Mouse (Mus musculus) megakaryocyte, embryonic 14.5 days (primary cell): ENCODE results near the gene Myadm. TPM values are rescaled to one million over a fixed set of nuclear protein-coding genes. Genes with fewer than 3 reads are reported as not detected.
A peak's percentile ranks its signal among the peaks of the same experiment; 100 is the strongest.

Experiments
- H3K27me3 ChIP-seq: replicated peaks from 2 replicates; pipeline ENCODE3; 2012; ENCODE audit warnings: inconsistent platforms
- H3K36me3 ChIP-seq: replicated peaks from 2 replicates; pipeline ENCODE3; 2012; ENCODE audit warnings: low read length, inconsistent platforms, mixed read lengths
- H3K4me1 ChIP-seq: 2 replicates; pipeline ENCODE4 v1.6.1; 2012; ENCODE audit warnings: inconsistent platforms
- H3K4me3 ChIP-seq: replicated peaks from 2 replicates; pipeline ENCODE3; 2012; ENCODE audit warnings: moderate library complexity, mild to moderate bottlenecking, inconsistent platforms
- H3K9me3 ChIP-seq: 2 replicates; pipeline ENCODE4 v1.6.1; 2012; ENCODE audit warnings: inconsistent platforms
- FLI1 ChIP-seq: IDR thresholded peaks from 2 replicates; pipeline ENCODE4 v1.6.1; 2012; ENCODE audit warnings: low read length, inconsistent platforms, mixed read lengths
- GATA1 ChIP-seq: IDR thresholded peaks from 3 replicates; pipeline ENCODE4 v1.6.1; 2012; ENCODE audit warnings: mixed read lengths, low read length, inconsistent platforms, borderline replicate concordance
- polyA plus RNA-seq: library from polyadenylated mRNA; stranded (reverse); fragments of >175 nt; gene quantifications from 2 replicates; pipeline ENCODE4 v1.2.3, GENCODE M21; 2012; ENCODE audit warnings: low replicate concordance; ENCODE audit not compliant: insufficient read depth

Gene Myadm
- polyA plus RNA-seq, 1 experiment, result 8.9 TPM

DNA sequence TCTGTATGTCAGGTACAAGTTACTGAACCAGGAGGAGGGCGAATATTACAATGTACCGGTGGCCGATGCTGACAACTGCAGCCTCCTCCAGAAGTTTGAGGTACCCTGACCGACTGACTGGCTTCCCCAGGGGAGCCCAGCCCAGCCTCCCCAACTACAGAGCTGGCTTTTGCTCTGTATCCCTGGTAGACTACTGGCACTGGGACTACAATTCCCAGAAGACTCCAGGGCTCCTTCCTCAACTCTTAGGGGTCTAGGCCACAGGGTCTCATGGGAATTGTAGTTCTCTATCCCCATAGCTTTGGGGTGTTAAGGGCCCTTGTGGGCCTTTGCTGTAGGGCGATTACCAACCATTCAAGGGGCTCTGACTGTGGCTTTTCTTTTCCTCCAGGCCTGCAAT lies 25.2 kb downstream of the Myadm start:
- Histone ChIP-seq H3K4me1 (no peaks in the 10 kb centered on the region), H3K36me3 (no peaks in the 10 kb centered on the region), H3K4me3 (no peak overlapping the region), H3K9me3 (peaks cover 17% of the 10 kb centered on the region), H3K27me3 (peaks cover 27% of the 10 kb centered on the region)
- TF ChIP-seq GATA1 (no peak), FLI1 (no peak)

DNA sequence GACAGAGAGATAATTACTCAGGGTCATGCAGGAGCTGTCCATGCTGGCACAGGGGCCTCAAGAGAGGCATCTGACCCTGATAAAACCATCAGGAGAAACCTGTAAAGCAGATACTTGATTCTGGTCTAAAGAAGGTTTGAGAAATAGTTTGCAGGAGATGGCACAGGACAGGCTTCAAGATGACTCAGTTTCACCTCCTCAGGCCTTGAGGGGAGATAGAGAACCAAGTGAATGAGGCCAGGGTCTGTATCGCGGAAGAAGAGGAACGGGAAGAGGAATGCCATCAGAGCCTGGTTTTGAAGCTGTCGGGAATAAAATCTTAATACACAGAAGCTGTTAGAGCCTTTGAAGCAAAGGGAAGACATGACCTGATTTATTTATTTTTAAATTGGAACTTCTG lies 28.8 kb downstream of the Myadm start:
- Histone ChIP-seq H3K9me3 (no peaks in the 10 kb centered on the region), H3K4me1 (no peaks in the 10 kb centered on the region), H3K4me3 (no peak overlapping the region), H3K27me3 (peaks cover 25% of the 10 kb centered on the region), H3K36me3 (no peaks in the 10 kb centered on the region)
- TF ChIP-seq GATA1 (no peak), FLI1 (no peak)

GRCm38 (mm10) chr7:3320856-3321255 lies 32.0 kb downstream of the Myadm start:
- H3K27me3 ChIP-seq, result peaks cover 12% of the 10 kb centered on the region
- no peak overlapping the region for H3K4me3 ChIP-seq

GRCm38 (mm10) chr7:3323826-3324225 lies 34.9 kb downstream of the Myadm start:
- peaks cover 5% of the 10 kb centered on the region for H3K27me3 ChIP-seq
- no peak for TF ChIP-seq GATA1
- no peak for TF ChIP-seq FLI1
- no peaks in the 10 kb centered on the region for H3K36me3 ChIP-seq
- H3K9me3 ChIP-seq, result 0 out of 2 replicates have a peak, but pooled peaks cover 4% of the 10 kb centered on the region
- no peak overlapping the region for H3K4me3 ChIP-seq
- H3K4me1 ChIP-seq, result no peaks in the 10 kb centered on the region

More at GRCm38 (mm10) chr7:3320856-3321255, 32.0 kb downstream of the Myadm start:
- Histone ChIP-seq H3K36me3 (no peaks in the 10 kb centered on the region), H3K4me1 (no peaks in the 10 kb centered on the region), H3K9me3 (no peaks in the 10 kb centered on the region)
- TF ChIP-seq GATA1, result no peak
- TF ChIP-seq FLI1, result no peak

GRCm38 (mm10) chr7:3327961-3328360 lies 39.1 kb downstream of the Myadm start:
- H3K36me3 ChIP-seq, result no peaks in the 10 kb centered on the region
- H3K27me3 ChIP-seq, result peaks cover 35% of the 10 kb centered on the region
- no peak overlapping the region for H3K4me3 ChIP-seq

GRCm38 (mm10) chr7:3329776-3330546 lies 41.1 kb downstream of the Myadm start:
- Histone ChIP-seq H3K36me3 (no peaks in the 10 kb centered on the region), H3K4me3 (peak overlapping the region; percentile 62), H3K4me1 (peaks cover 8% of the 10 kb centered on the region; the same call in 1 of the 2 replicates), H3K9me3 (0 out of 2 replicates have a peak, but pooled peaks cover 4% of the 10 kb centered on the region), H3K27me3 (peaks cover 50% of the 10 kb centered on the region)
- TF ChIP-seq GATA1, result no peak
- TF ChIP-seq FLI1, result no peak

More at GRCm38 (mm10) chr7:3327961-3328360, 39.1 kb downstream of the Myadm start:
- H3K4me1 ChIP-seq, result peaks cover 5% of the 10 kb centered on the region; the same call in 1 of the 2 replicates
- H3K9me3 ChIP-seq, result 0 out of 2 replicates have a peak, but pooled peaks cover 4% of the 10 kb centered on the region
- TF ChIP-seq FLI1 (no peak), GATA1 (no peak)

DNA sequence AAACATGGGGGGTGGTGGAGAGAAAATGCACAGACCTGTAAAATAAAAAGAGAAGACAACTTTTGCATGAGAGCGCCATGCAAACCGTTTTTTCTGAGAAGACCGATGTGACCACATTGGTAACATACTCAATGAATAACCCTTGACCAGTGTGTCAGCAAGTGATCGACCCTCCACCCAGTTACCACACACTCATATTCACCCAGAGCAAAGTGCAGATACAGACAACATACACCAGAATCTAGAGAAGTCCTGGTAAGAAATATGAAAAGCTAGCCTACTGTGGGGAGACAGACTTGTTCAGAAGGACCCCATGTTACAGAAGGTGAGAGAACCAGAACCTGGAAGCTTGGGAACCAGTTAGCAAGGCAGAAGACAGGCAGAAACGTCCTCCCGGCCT lies 42.3 kb downstream of the Myadm start:
- Histone ChIP-seq H3K4me1 (peaks cover 8% of the 10 kb centered on the region; the same call in 1 of the 2 replicates), H3K9me3 (0 out of 2 replicates have a peak, but pooled peaks cover 4% of the 10 kb centered on the region), H3K27me3 (peaks cover 57% of the 10 kb centered on the region), H3K36me3 (no peaks in the 10 kb centered on the region), H3K4me3 (no peak overlapping the region)
- TF ChIP-seq GATA1 (no peak), FLI1 (no peak)

DNA sequence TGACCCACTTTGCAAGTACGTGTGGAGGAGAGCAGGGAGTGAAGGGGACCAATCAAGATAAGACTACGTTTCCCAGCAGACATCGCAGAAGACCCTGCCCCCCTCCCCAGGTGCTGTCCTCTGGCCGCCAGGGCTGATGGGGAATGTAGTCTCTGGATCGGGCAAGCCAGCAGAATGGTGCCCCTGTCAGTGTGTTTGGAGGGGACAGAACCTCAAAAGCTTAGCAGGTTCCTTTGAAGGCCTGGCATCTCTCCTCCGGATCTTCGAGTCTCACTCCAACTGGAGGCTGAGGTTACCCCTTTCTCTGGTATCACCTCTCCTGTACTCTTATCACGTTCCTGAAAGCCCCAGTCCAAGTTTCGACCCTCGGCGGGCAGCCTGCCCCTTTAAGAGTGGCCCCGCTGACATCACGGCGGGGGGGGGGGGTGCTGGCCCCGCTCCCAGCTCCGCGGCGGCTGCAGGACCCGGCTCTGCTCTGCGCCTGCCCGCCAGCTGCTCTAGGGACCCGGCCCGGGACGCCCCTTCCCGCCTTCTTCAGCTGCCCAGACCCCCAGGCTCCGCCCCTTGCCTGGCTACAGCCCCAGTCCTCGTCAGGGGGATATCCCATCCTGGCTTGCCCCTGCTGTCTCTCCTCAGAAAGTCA lies 42.8 kb downstream of the Myadm start:
- no peaks in the 10 kb centered on the region for H3K36me3 ChIP-seq
- H3K4me1 ChIP-seq, result peaks cover 8% of the 10 kb centered on the region; the same call in 1 of the 2 replicates
- H3K4me3 ChIP-seq, result no peak overlapping the region
- TF ChIP-seq FLI1 (no peak), GATA1 (no peak)
- 0 out of 2 replicates have a peak, but pooled peaks cover 4% of the 10 kb centered on the region for H3K9me3 ChIP-seq
- H3K27me3 ChIP-seq, result peaks cover 61% of the 10 kb centered on the region

DNA sequence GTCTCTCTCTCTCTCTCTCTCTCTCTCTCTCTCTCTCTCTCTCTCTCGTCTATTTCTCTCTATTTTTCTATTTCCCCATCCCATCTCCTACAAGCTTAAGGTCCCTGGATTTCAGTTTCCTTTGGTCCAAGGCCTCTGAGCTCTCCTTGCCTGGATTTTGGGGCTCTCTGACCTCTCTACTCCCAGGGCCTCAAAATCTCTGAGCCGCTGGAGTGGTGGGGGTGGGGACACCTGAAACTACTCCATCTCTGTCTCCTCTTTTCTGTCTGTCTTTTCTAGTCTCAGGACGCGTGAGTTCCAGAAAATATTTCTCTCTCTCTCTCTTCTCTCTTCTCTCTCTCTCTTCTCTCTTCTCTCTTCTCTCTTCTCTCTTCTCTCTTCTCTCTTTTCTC lies 43.3 kb downstream of the Myadm start:
- Histone ChIP-seq H3K4me3 (no peak overlapping the region), H3K9me3 (0 out of 2 replicates have a peak, but pooled peaks cover 2% of the 10 kb centered on the region), H3K36me3 (no peaks in the 10 kb centered on the region), H3K4me1 (peaks cover 8% of the 10 kb centered on the region; the same call in 1 of the 2 replicates), H3K27me3 (peaks cover 61% of the 10 kb centered on the region)
- TF ChIP-seq GATA1 (no peak), FLI1 (no peak)
